8 mouse cellular contexts compared by ENCODE assay signal in the genomic region with DNA sequence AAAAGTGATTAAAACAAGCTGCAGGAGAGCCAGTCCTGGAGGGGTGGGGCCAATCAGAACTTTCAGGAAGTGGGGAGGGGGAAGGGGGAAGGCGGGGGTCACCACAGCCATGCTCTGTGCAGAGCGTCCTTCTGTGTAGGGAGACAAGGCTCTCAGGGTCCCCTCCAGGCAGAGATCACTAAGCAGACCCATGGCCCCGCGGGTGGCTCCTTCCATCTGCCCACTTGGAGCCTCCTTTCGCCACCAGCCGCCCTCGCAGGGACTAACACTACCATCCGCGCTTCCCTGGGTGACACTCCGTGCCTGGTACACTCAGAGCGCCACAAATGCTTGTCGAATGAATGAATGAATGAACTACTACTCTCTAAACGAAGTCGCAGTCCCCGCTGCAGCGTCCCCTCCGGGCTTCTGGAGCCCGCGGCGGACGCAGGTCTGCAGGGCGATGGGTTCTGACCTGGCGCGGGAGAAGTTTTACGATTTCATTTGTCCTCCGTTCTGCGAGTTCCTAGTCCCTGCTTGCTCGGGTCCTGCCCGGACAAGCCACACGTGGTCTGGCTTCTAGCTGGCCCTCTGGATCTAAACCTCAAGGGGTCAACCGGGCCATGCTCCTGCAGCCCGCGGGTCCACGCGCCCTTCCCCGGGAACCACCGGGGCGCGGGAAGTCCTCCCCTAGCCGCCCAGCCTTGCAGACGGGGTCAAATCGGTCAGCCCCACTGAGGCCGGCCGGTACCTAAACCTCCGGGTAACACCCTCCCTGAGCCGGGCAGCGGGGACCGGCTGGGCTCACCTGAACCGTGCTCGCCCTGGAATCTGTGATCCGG. TPM values are rescaled to one million over a fixed set of nuclear protein-coding genes. Genes with fewer than 3 reads are reported as not detected.
A peak's percentile ranks its signal among the peaks of the same experiment; 100 is the strongest.
DNase-seq lines count a peak whose midpoint lies in the region; ATAC-seq lines count a peak whose summit lies in the region.

No protein-coding gene starts in this region.

- H3K36me3 ChIP-seq in limb, embryonic 10.5 days = peaks cover 18% of the 10 kb centered on the region
- H3K36me3 ChIP-seq in neural tube, embryonic 12.5 days = 0 out of 2 replicates have a peak, but pooled peaks cover 6% of the 10 kb centered on the region

- peak overlapping the region; percentile 96 for H3K4me3 ChIP-seq in limb, embryonic 10.5 days
- H3K4me3 ChIP-seq in neural tube, embryonic 12.5 days = peak overlapping the region; percentile 83

- peaks cover 93% of the 10 kb centered on the region for H3K4me1 ChIP-seq in limb, embryonic 10.5 days
- H3K4me1 ChIP-seq in neural tube, embryonic 12.5 days = peaks cover 54% of the 10 kb centered on the region

- peak overlapping the region; percentile 94 for H3K4me2 ChIP-seq in neural tube, embryonic 12.5 days (replicated peaks)

- peak overlapping the region; percentile 100 for H3K27ac ChIP-seq in limb, embryonic 10.5 days
- peak overlapping the region; percentile 86 for H3K27ac ChIP-seq in neural tube, embryonic 12.5 days

- no peaks in the 10 kb centered on the region for H3K27me3 ChIP-seq in limb, embryonic 10.5 days (ENCODE audit: low read depth, poor library complexity, severe bottlenecking)
- H3K27me3 ChIP-seq in neural tube, embryonic 12.5 days (replicated peaks) = peaks cover 13% of the 10 kb centered on the region

- peak; percentile 54 for DNase-seq in kidney, adult 18-20 months
- DNase-seq in kidney, postnatal 14 days = no peak
- peak; percentile 48 for DNase-seq in adrenal gland, postnatal 14 days
- peak; percentile 40 for DNase-seq in forelimb bud, embryonic 11.5 days (ENCODE audit: low read depth, low spot score)
- peak; percentile 78 for DNase-seq in limb, embryonic 10.5 days (ENCODE audit: low spot score)
- no peak for DNase-seq in left cerebral cortex, adult 9 months (ENCODE audit: low spot score in 2 of 2)
- DNase-seq in ovary, postnatal 14 days (ENCODE audit: low spot score) = no peak

- WGBS in limb, embryonic 10.5 days = under 1% methylated on average over 51 of the region's 51 CpGs
- WGBS in neural tube, embryonic 12.5 days = under 1% methylated on average over 51 of the region's 51 CpGs

- no peaks in the 10 kb centered on the region for H3K9me3 ChIP-seq in limb, embryonic 10.5 days (replicated peaks)
- no peaks in the 10 kb centered on the region for H3K9me3 ChIP-seq in neural tube, embryonic 12.5 days

- peak overlapping the region; percentile 93 for H3K9ac ChIP-seq in neural tube, embryonic 12.5 days

- no peak for ATAC-seq in neural tube, embryonic 12.5 days (ENCODE audit: low FRiP score, low read depth)

RNA-seq across cellular contexts. Expression of gene Sulf2, which starts 1.4 kb away (rescaled TPM):
- 60.5 and 60.7 TPM in 2 replicates for total RNA-seq in adrenal gland, postnatal 14 days (2021)
- polyA plus RNA-seq in limb, embryonic 10.5 days (2016; fragmentation: Nextera tagmentation; extraction: Ambion mirVana) = 157 and 188 TPM in 2 replicates
- 144 and 152 TPM in 2 replicates for polyA plus RNA-seq in neural tube, embryonic 12.5 days (2016; fragmentation: Nextera tagmentation; extraction: Ambion mirVana)

Comparison
In these comparisons a context has a peak if more than half of its experiments do, and no peak if none do; other contexts are left out.
1. DNase-seq: peak in kidney, adult 18-20 months (single experiment), adrenal gland, postnatal 14 days (single experiment), forelimb bud, embryonic 11.5 days (single experiment) and limb, embryonic 10.5 days (single experiment); none in kidney, postnatal 14 days (single experiment), left cerebral cortex, adult 9 months (0 of 2) and ovary, postnatal 14 days (single experiment).